Mouse (Mus musculus) olfactory bulb, adult 2 months (tissue): ENCODE measurements around the gene Gm28305. TPM values are rescaled to one million over a fixed set of nuclear protein-coding genes. Genes with fewer than 3 reads are reported as not detected.

Experiments used
- H3K27ac ChIP-seq: fragments of 200-500 bp; 2 replicates; pipeline ENCODE4 v1.5.1; 2012; ENCODE audit warnings: low read depth, low read length; ENCODE audit not compliant: insufficient read depth
- H3K4me1 ChIP-seq: fragments of 200-500 bp; 2 replicates; pipeline ENCODE4 v1.6.1; 2012; ENCODE audit warnings: low read length; ENCODE audit not compliant: control insufficient read depth, insufficient read depth
- H3K4me3 ChIP-seq: fragments of 200-500 bp; 2 replicates; pipeline ENCODE4 v1.5.1; 2012; ENCODE audit warnings: mild to moderate bottlenecking, low read depth, low read length, moderate library complexity; ENCODE audit not compliant: insufficient read depth
- CTCF ChIP-seq: fragments of 200-500 bp; IDR thresholded peaks from 2 replicates; pipeline ENCODE4 v1.5.1; 2012; ENCODE audit warnings: low read depth, mild to moderate bottlenecking, low read length, moderate library complexity; ENCODE audit not compliant: insufficient read depth
- POLR2A ChIP-seq: fragments of 200-500 bp; IDR thresholded peaks from 2 replicates; pipeline ENCODE4 v1.6.1; 2012; ENCODE audit warnings: mild to moderate bottlenecking, low read depth, low read length, moderate library complexity; ENCODE audit not compliant: insufficient read depth
- WGBS: fragments of 180-500 bp; shearing (Covaris S2); methylation state at CpG from one replicate; pipeline ENCODE4 v1.1.7; 2018; 5-methylcytosine and 5-hydroxymethylcytosine counted together
- polyA plus RNA-seq: library from polyadenylated mRNA; stranded (reverse); fragments of >200 nt; gene quantifications from 2 replicates; pipeline ENCODE4 v1.2.4, GENCODE M21; 2012; ENCODE audit warnings: low replicate concordance; ENCODE audit not compliant: missing spikeins, insufficient read depth, insufficient read length

The Gm28305 gene
- polyA plus RNA-seq, 1 experiment: not detected

GRCm38 (mm10) chr9:104080038-104080437, 39.6 kb downstream of the Gm28305 start:
- H3K4me1 ChIP-seq: no peaks in the 10 kb centered on the region
- TF ChIP-seq POLR2A (no peak), CTCF (no peak)
- 77% methylated on average over 3 of the region's 3 CpGs for WGBS
- no peak overlapping the region for H3K27ac ChIP-seq
- no peak overlapping the region for H3K4me3 ChIP-seq

- no peak overlapping the region for H3K27ac ChIP-seq
- H3K4me3 ChIP-seq: no peak overlapping the region
- no peak for TF ChIP-seq CTCF
- no peak for TF ChIP-seq POLR2A
- WGBS: 79% methylated on average over 4 of the region's 4 CpGs
- H3K4me1 ChIP-seq: no peaks in the 10 kb centered on the region
Measured at GRCm38 (mm10) chr9:104085730-104086429, 45.4 kb downstream of the Gm28305 start.

- H3K27ac ChIP-seq: no peak overlapping the region
- TF ChIP-seq CTCF: no peak
- TF ChIP-seq POLR2A: no peak
- no peaks in the 10 kb centered on the region for H3K4me1 ChIP-seq
- H3K4me3 ChIP-seq: no peak overlapping the region
- WGBS: 45% methylated on average over 8 of the region's 8 CpGs
Measured at GRCm38 (mm10) chr9:104088555-104088954, 48.1 kb downstream of the Gm28305 start.

GRCm38 (mm10) chr9:104092945-104093344, 52.5 kb downstream of the Gm28305 start:
- TF ChIP-seq POLR2A: no peak
- TF ChIP-seq CTCF: no peak
- no peak overlapping the region for H3K4me3 ChIP-seq
- no peak overlapping the region for H3K27ac ChIP-seq
- no peaks in the 10 kb centered on the region for H3K4me1 ChIP-seq
- 93% methylated on average over 5 of the region's 5 CpGs for whole genome bisulfite sequencing

GRCm38 (mm10) chr9:104098256-104098655, 57.8 kb downstream of the Gm28305 start:
- TF ChIP-seq POLR2A: no peak
- no peak for TF ChIP-seq CTCF
- Histone ChIP-seq H3K27ac (no peak overlapping the region), H3K4me1 (no peaks in the 10 kb centered on the region), H3K4me3 (no peak overlapping the region)
- WGBS: 54% methylated on average over 5 of the region's 5 CpGs

GRCm38 (mm10) chr9:104099060-104099459, 58.6 kb downstream of the Gm28305 start:
- WGBS: 93% methylated on average over 11 of the region's 11 CpGs
- H3K4me3 ChIP-seq: no peak overlapping the region
- no peaks in the 10 kb centered on the region for H3K4me1 ChIP-seq
- H3K27ac ChIP-seq: no peak overlapping the region
- TF ChIP-seq CTCF (no peak), POLR2A (no peak)

- H3K4me1 ChIP-seq: no peaks in the 10 kb centered on the region
- TF ChIP-seq POLR2A (no peak), CTCF (no peak)
- no peak overlapping the region for H3K4me3 ChIP-seq
- H3K27ac ChIP-seq: no peak overlapping the region
- WGBS: 64% methylated on average over 7 of the region's 7 CpGs
Measured at GRCm38 (mm10) chr9:104100822-104101221, 60.4 kb downstream of the Gm28305 start.

GRCm38 (mm10) chr9:104101458-104101857, 61.0 kb downstream of the Gm28305 start:
- WGBS: 44% methylated on average over 3 of the region's 3 CpGs
- Histone ChIP-seq H3K4me1 (no peaks in the 10 kb centered on the region), H3K27ac (no peak overlapping the region), H3K4me3 (no peak overlapping the region)
- TF ChIP-seq POLR2A (no peak), CTCF (no peak)

- WGBS: 47% methylated on average over 6 of the region's 6 CpGs
Measured at GRCm38 (mm10) chr9:104102301-104102700, 61.8 kb downstream of the Gm28305 start.

GRCm38 (mm10) chr9:104102901-104103300, 62.4 kb downstream of the Gm28305 start:
- TF ChIP-seq POLR2A: no peak
- no peak for TF ChIP-seq CTCF
- Histone ChIP-seq H3K27ac (no peak overlapping the region), H3K4me1 (no peaks in the 10 kb centered on the region), H3K4me3 (no peak overlapping the region)
- WGBS: 68% methylated on average over 2 of the region's 2 CpGs

More at GRCm38 (mm10) chr9:104102301-104102700, 61.8 kb downstream of the Gm28305 start:
- Histone ChIP-seq H3K4me3 (no peak overlapping the region), H3K27ac (no peak overlapping the region), H3K4me1 (no peaks in the 10 kb centered on the region)
- TF ChIP-seq CTCF (no peak), POLR2A (no peak)
